Mouse (Mus musculus) ZHBTc4 (cell line): Measurements from ENCODE around the gene Armc2.

Experiments
- DNase-seq: peaks from one replicate; pipeline ENCODE4 v3.0.0-alpha.2; 2011; ENCODE audit warnings: low read depth, low spot score

Armc2 gene

DNA sequence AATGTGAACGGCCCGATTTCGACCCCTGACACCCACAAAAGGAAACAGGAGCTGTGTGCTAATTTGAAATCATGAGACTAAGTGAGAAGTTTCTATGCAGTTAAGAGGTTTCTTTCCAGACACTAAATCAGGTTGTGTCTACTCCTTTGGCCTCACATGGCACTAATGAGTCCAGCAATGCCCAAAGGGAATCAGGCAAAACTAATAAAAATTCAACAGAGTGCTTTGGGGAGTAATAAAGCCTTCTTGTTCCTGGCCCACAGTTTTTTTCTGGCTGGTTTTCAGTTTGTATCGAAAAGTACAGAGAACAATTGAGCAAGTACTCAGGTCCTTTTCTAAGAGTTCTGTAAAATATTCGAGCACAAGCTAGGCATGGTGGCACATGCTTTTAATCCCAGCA is 4.2 kb downstream of the Armc2 start:
- no peak for DNase-seq

DNA sequence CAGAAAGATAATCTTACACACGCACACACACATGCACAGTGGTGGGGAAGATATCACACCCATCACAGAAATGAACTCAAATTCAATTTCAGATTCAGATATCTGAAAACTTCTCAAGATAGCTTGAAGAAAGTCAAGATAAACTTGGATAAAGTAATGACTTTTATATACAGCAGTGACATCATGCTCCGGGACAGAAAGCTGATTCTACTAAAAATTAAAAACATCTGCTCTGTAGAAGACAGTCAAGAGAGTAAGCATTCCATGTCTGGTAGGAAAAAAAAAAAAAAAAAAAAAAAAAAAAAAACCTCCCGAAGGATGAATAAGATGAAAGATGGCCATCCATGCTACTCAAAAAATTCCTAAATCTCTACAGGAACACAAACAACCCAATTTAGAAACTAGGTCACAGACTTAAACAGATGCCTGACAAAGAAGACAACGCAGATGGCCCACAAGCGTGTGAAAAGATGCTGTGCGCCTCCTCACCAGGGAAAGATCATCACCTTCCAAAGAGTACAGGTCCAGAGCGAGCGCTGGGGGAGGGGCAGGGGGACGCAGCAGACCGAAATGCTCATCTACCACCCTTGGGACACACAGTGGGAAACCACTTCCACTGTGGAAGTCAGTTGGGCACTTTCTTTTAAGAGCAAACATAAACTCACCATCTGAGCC is 7.3 kb downstream of the Armc2 start:
- no peak for DNase-seq

- DNase-seq: peak; percentile 56
These were observed 13.0 kb downstream of the Armc2 start for GRCm38 (mm10) chr10:42005259-42005658.

DNA sequence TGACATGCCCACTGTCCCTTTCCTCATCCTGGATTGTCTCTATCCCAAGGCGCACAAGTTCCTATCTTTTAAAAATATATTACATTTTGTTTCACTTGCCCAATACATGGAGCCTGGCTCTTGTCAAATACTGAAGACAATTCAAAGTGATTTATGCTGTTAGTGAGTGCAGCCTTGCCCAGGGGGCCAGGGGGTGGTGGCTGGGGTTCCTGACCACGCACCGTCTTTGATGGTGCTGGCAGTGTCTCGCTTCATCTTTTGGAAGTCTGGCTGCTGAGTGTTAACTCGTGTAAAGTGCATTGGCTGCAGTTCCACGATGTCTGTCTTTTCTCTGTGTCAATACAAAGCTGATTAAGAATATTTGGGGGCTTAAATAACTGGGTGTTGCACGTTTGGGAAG is 13.6 kb downstream of the Armc2 start:
- DNase-seq: no peak

- no peak for DNase-seq
These were observed 14.2 kb downstream of the Armc2 start for GRCm38 (mm10) chr10:42004056-42004455.

DNA sequence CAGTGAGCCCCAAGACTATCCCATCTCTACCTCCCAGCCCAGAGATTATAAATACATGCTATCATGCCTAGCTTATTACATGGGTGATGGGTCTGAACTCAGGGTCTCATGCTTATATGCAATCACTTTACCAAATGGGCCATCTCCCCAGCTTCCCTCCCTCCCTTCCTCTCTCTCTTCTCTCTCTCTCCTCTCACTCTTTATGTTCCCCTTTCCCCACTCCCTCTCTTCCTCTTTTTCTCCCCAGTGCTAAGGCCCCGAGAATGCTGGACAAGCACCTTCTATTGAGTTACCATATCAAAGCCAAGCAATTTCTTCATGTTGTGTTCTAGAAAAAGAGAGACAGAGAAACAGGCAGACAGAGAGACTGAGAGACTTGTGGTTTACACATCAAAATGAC is 14.7 kb downstream of the Armc2 start:
- no peak for DNase-seq

DNA sequence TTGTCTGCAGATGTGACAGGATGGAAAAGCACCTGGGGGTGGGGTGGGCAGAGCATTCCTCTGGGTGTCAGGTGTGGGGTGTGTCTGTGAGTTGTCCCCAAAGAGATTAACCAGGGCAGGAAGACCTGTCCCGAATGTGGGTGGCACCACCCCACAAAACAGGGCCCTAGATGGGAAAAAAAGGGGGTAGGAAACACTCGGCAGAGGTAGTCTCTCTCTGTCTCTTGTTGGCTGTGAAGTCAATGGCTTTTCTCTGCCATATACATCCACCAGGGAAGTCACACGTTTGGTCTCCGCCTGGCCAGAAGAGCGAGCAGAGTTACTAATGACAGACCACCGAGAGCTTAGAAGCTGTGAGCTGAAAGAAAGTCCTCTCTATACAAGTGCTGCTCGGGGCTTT is 15.8 kb downstream of the Armc2 start:
- no peak for DNase-seq

DNA sequence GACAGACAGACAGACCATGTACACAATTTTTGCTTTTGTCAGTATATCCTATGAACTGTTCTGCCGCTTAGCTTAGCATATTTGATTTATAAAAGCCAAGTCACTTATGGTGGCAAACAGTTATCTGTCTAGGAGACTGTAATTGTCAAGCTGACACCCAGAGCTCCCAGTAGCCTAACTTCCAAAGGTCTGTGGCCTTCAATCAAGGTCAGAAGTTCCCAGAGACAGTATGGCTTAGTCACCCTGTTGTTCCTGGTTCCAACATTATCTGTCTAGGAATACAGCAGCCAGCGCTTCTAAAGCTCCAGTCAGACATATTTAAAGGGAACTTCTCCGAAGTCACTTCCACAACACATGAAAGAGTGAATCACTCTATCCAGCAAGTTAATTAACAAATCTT is 17.0 kb downstream of the Armc2 start:
- no peak for DNase-seq

DNA sequence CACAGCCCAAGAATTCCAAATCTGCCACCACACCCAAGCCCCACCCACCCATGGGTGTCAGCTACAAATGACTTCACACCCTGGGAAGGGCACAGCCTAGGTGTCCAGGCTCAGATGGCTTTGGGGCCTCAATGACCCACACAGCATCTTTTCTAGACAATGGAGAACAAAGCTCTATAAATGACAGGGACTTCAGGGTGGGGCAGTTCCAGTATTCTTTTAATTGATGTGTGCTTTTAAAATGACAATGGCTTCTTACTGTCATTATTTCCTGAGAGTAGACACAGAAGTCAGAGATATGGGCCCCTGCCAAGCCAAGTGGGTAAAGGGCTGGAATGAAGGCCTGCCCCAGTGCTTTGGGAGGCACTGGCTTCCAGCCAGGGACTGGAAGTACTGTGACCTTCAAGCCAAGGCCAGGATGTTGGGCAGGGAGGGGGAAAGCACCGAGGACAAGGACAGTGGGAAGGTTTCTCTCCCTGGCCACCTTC is 20.5 kb downstream of the Armc2 start:
- DNase-seq: peak; percentile 98

- peak; percentile 65 for DNase-seq
These were observed 22.1 kb downstream of the Armc2 start for GRCm38 (mm10) chr10:41996157-41996556.

DNA sequence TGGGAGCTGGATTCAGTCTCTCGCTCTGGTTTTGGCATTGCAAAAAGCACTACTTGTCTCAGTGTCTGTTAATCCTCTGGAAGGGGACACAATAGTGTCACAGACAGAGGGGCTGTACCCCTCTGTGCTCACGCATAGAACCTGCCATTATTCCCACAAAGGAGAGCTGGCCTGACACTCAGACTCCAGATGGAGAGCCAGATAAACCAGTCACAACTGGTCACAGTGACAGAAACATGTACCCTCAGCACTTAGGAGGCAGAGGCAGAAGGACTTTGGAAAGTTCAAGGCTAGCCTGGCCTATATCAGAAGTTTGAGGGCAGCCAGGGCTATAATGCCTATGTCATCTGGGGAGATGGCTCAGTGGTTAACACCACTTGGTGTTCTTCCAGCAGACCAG is 23.2 kb downstream of the Armc2 start:
- DNase-seq: no peak

GRCm38 (mm10) chr10:41994578-41994977 is 23.7 kb downstream of the Armc2 start:
- DNase-seq: no peak

GRCm38 (mm10) chr10:41992059-41992440 is 26.2 kb downstream of the Armc2 start:
- DNase-seq: no peak

DNA sequence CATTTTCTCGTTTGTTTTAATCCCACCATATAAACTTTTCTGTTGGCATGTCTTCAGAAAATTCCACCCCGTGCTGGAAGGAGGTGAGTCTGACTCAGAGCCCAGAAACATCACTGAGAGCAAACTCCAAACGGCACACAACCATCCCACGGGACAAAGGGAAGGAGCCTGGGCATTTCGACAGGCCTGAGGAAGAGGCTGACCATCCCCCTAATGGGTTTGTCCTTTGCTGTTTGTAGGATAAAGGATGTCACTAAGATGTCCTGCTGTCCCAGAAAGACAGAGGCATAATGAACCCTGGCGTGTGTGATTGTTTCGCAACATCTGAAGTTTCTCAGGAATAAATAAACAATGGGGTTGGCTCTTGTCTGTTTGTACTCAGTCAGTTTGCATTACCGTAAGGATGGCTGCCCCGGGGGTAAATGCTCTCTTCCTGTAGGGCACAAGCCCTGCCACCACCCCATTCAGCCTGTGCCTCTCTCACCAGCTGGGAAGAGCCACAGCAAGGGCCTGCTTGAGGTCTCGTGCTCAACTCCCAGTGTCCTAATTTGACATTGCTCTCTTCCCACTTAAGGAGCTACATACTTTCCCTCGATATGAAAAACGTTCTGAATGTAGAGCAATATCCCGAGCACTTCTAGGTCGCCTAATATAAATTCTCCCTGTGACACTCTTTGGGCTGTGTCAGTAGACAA is 26.7 kb downstream of the Armc2 start:
- peak; percentile 54 for DNase-seq

GRCm38 (mm10) chr10:41990896-41991295 is 27.3 kb downstream of the Armc2 start:
- DNase-seq: no peak

DNA sequence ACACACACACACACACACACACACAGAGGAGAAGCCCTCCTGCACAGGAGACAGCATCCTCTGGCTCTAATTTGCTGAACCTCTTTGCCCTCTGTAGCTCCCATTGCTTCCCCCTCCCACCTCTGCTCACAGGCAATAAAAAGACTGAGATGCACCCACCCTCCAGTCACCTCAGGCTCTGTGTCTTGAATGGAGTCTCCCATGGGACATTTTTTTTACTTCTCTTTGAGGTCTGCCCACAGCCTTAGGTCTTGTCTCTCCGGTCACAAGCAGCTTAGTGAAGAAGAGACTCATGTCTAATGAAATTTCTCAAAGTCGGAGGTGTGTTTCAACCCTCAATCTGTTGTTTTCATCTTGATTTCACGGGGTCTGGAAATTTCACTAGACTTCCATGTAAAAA is 29.3 kb downstream of the Armc2 start:
- DNase-seq: no peak

DNA sequence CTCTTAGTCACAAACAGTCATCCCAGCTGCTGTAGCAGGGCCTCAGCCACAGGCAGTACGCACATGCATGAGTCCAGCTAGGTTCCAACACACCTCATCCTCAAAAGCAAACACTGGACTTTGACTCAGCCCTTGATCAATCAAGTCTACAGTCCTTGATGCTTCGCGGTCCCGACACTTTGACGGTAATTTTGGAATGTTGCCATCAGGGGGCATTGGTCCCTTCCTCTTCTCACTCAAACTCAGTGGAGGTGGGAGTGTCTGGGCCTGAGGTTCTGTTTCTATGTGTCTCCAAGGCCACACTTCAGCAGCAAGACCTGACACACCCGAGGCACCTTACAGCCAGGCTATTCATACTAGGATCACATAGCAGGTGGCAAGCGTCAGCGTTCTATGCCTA is 32.1 kb downstream of the Armc2 start:
- peak; percentile 86 for DNase-seq

- DNase-seq: no peak
These were observed 34.0 kb downstream of the Armc2 start for GRCm38 (mm10) chr10:41984221-41984620.

DNA sequence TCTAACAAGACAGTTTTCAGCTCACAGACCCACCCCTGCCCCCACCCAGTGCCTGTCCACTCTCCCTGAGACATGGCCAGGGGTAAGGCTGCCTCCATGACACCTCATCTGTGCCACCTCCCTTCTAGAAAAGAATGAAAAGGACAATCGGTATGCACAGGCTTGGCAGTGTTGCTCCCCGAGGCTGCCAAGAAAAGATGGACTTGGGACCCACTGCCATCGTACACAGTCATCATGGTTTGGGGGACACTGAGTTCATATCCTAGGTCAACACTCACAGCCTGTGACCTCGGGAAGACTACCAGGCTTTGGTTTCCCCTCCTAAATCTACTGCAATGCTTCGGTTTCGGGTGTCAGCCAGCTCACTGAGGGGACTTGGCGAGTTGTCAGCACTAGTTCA is 35.4 kb downstream of the Armc2 start:
- DNase-seq: no peak

DNA sequence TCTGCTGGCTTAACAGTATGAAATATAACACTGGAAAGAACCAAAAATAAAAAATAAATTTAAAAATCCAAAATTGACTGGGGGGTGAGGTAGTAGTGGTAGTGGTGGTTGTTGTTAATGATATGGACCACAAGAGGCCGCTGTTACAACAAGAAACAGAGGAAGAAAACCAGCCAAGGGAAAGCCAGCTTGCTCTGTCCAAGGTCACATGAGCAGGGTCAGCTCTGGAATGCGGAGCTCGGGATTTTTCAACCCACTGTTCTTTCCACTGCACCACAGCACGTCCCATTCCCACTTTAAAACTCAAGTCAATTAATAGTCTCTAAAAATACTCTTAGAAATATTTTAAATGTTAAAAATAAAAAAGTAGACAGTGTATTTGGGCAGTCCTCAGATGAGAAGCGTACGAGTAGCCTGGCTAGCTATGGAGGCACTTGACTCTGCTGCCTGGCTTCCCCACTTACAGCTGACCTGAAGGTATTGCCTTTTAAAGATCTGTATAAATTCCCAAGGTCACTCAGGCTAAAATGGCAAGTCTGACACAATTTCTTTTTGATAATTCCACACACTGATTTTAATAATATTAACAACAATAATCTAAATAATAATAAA is 37.4 kb downstream of the Armc2 start:
- peak; percentile 83 for DNase-seq

GRCm38 (mm10) chr10:41978403-41979234 is 39.6 kb downstream of the Armc2 start:
- DNase-seq: no peak

- DNase-seq: no peak
These were observed 45.6 kb downstream of the Armc2 start for GRCm38 (mm10) chr10:41972676-41973075.
